In genomic region chr9:50616766-50617603, GRCm38 (mm10) we compare ENCODE assay signal across 8 mouse cellular contexts. TPM values are rescaled to one million over a fixed set of nuclear protein-coding genes. Genes with fewer than 3 reads are reported as not detected.
DNase-seq lines count a peak whose midpoint lies in the region; ATAC-seq lines count a peak whose summit lies in the region.

Gene Pih1d2, plus strand, starts transcription at chr9:50617321.
Gene Nkapd1, minus strand, starts transcription at chr9:50617464.

- ATAC-seq in common myeloid progenitor, adult 5-6 weeks (replicated peaks; ENCODE audit: low read depth, poor library complexity, severe bottlenecking), result peak; percentile 92
- ATAC-seq in megakaryocyte progenitor cell, adult 5-6 weeks (replicated peaks; ENCODE audit: poor library complexity), result peak; percentile 91

- DNase-seq in ZHBTc4 (ENCODE audit: low read depth, low spot score), result peak; percentile 96
- DNase-seq in gastrocnemius, adult 8-10 months (ENCODE audit: low spot score in 2 of 2), result peak; percentile 78
- peak; percentile 89 for DNase-seq in hindlimb bud, embryonic 11.5 days (ENCODE audit: extremely low spot score, low read depth, low spot score)
- DNase-seq in left cerebral cortex, adult 9 months (ENCODE audit: low spot score in 2 of 2), result peak; percentile 64 to 94
- peak; percentile 75 for DNase-seq in right cerebral cortex, postnatal 14 days
- DNase-seq in urinary bladder, postnatal 36 days (ENCODE audit: low spot score in 2 of 2), result peak; percentile 86 to 88

RNA-seq across cellular contexts. Expression of gene Pih1d2, which starts in this region (rescaled TPM):
- total RNA-seq in common myeloid progenitor, adult 5-6 weeks (2017), result 0.24 and 4.4 TPM in 2 replicates
- under 1 TPM in 2 of 4 experiments, not detected in 2; 0.27 to 0.80 TPM for total RNA-seq in gastrocnemius, adult 8-10 months (2022)
- total RNA-seq in megakaryocyte progenitor cell, adult 5-6 weeks (2015), result 2.4 and 3.0 TPM in 2 replicates
- total RNA-seq in megakaryocyte progenitor cell, adult 5-6 weeks (2017), result 1.9 and 2.9 TPM in 2 replicates

RNA-seq across cellular contexts. Expression of gene Nkapd1, which starts in this region (rescaled TPM):
- 57.9 and 59.6 TPM in 2 replicates for total RNA-seq in common myeloid progenitor, adult 5-6 weeks (2017)
- total RNA-seq in gastrocnemius, adult 8-10 months (2022), result 10 to 100 TPM; 10.2 to 12.4 (median 11.1) TPM
- 43.1 and 44.6 TPM in 2 replicates for total RNA-seq in megakaryocyte progenitor cell, adult 5-6 weeks (2015)
- 42.8 and 68.2 TPM in 2 replicates for total RNA-seq in megakaryocyte progenitor cell, adult 5-6 weeks (2017)

Comparison
In these comparisons a context has a peak if more than half of its experiments do, and no peak if none do; other contexts are left out.
1. Peak in every context shown above with its lines: DNase-seq and ATAC-seq.